Mouse (Mus musculus) urinary bladder, postnatal 10 days (tissue): Measurements from ENCODE around the gene Rragd.
"Not testable (repeated sequence)": the region's sequence is repeated elsewhere in the genome, so short reads cannot be mapped to it uniquely, and the experiment has no call there.

Source experiments
- DNase-seq: peaks from one replicate; pipeline ENCODE4 v3.0.0; 2022; ENCODE audit warnings: low spot score

Rragd gene

GRCm38 (mm10) chr4:32982716-32983175, at the start of gene Rragd:
Gene Rragd (plus strand): TSS chr4:32983037.
- no peak for DNase-seq

GRCm38 (mm10) chr4:32936762-32937341, 46.0 kb upstream of the Rragd start:
- DNase-seq: no peak

GRCm38 (mm10) chr4:32939521-32939920, 43.3 kb upstream of the Rragd start:
- DNase-seq: no peak

GRCm38 (mm10) chr4:32939964-32940363, 42.9 kb upstream of the Rragd start:
- no peak for DNase-seq

- DNase-seq: no peak
Measured at GRCm38 (mm10) chr4:32940984-32941383, 41.9 kb upstream of the Rragd start.

- no peak for DNase-seq
Measured at GRCm38 (mm10) chr4:32947631-32948030, 35.2 kb upstream of the Rragd start.

DNA sequence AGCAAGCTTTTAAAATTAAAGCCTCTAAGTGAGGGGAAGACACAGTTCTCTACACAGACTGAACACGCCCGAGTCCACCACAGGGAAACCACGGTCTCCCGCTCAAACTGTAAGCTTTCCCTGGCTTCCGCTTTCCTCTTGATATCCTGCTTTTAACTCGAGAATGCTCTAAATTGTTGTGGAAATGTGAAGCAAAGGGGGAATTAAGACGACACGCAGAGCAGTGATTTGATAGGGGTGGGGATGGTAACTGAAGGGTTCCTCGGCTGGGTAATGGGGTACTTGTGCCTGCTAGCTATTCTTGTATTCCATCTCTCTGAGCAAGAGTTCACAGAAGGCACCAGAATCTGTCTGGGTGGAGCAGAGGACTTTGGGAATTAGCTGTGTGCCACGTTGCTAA, 34.1 kb upstream of the Rragd start:
- DNase-seq: no peak

DNA sequence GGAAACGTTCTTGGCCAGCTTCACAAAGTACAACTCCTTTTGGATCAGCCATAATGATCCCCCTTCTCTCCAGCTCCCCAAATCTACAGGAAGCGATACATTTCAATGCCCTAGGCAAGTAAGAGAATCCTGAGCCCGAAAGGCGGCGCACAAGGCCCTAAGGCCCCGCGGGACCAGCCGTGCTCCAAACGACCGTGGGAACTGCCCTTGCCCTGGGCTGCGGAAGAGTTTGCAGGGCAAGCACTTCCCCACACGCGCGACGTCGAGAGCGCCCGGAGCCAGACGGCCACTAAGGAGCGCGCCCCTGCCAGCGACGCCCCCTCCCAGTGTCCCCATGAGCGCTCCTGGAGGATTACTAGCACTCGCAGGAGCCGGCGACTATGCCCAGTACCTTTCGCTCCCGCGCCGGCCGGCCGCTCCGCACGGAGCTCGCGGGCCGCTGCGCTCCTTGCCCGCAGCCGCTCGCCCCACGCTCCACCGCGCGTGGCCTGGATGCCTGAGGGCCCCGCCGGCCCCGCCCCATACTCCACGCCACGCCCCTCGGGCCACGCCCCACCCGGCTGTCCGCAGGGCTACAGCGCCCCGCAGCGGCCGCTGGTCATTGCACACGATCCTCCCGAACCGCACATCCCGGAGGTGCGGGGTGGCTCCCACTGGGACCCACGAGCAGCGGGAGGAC, 32.3 kb upstream of the Rragd start, which contains the start of gene Ankrd6:
Ankrd6 (minus strand) TSS at position 486 of the 679 bp plus-strand sequence.
- DNase-seq: peak; percentile 32

DNA sequence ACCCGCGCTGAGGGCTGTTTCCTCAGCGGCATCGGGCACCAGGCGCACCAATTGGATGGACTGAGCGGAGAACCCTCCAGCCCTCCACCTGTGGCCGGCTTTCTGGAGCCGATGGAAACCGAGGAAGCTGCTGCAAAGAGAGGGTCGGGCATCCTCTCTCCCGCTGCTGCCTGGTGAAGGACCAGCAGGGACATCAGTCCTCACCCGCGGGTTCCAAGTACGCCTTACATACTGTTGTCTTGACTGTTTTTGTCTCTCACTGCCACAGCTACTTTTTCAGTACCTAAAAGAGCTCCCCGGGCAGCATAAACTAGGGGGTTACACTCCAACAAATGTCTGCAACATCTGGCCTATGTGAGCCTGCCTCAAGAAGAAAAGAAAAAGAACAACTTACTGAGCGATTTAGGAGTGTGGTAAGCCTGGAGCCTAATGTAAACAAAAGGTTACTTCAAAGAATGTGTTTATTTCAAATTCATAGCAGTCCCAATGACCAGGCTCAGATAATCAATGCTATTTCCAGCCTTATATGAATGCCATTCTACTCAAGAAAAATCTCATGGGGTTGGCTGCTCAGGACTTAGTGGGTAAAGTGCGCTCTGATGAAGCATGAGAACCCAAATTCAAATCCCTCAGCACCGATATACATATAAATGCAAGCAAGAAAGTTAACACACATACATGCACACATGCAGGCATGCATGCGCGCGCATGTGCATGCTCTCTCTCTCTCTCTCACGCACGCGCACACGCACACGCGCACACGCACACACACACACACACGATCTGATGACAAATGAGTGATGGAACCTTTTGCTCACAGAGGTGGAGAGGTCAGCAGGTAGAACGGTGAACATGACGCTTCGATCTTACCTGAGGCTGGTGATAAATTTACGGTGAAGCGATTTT, 31.5 kb upstream of the Rragd start:
- no peak for DNase-seq

DNA sequence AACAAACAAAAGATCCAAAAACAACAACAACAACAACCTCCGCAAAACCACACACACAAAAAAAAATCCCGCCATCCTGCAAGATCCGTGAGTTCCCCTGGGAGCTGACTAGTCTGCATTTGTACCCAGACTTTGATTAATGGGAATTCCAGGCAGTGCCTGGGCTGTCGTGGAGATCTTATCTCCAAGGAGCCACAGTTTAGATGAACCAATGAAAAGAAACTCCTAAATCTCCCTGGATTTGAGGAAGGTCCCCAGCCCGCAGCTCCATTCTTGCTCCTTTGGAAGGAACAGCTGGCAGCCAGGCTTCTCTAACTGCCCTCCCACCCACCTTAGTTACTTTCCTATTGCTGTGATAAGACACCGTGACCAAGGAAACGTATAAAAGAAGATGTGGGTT, 30.2 kb upstream of the Rragd start:
- DNase-seq: no peak

DNA sequence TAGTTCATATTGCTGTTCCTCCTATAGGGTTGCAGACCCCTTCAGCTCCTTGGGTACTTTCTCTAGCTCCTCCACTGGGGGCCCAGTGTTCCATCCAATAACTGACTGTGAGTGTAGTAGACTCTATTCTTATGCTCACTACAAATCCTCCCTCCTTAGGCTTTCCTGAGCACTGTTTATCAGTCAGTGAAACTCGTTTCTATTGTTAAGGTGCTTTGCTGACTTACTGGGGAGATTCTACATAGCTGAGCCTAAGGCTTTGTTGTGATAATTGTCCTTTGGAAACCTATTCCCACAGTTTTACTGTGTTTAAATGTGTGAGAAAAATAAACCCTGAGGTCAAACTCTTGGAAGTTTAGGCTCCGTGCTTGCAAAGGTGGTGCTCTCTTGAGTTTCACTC, 26.4 kb upstream of the Rragd start:
- no peak for DNase-seq

DNA sequence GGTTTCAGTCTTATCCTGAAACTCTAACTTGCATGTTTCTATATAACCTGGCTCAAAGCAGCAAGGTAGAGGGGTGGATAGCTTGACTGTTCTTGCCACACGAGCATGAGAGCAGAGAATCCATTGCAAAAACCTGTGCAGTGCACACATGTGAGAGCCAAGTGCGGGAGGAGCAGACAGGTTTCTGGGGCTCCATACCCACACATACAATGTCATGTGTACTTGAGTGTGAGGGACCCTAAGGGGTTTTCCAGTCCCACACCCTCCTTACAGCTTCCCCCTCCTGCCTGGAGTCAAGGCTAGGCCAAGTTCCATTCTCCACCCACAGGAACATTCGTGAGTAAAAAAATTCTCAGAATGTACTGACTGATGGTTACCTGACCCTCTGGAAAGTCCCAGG, 21.4 kb upstream of the Rragd start:
- DNase-seq: no peak

DNA sequence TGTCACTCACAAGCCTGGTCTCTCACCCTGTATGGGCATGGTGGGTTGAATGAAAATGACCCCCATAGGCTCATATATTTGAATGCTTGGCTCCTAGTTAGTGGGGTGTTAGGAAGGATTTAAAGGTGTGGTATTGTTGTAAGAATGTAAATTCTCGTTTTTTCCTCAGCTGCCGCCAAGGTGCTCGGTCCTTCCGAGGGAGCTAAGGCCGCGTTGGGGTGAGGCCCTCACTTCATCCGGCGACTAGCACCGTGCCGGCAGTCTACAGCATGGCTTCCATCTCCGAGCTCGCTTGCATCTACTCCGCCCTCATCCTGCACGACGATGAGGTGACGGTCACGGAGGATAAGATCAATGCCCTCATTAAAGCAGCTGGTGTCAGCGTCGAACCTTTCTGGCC, 18.2 kb upstream of the Rragd start:
- not testable (repeated sequence) for DNase-seq

GRCm38 (mm10) chr4:32977331-32977730, 5.5 kb upstream of the Rragd start:
- no peak for DNase-seq

DNA sequence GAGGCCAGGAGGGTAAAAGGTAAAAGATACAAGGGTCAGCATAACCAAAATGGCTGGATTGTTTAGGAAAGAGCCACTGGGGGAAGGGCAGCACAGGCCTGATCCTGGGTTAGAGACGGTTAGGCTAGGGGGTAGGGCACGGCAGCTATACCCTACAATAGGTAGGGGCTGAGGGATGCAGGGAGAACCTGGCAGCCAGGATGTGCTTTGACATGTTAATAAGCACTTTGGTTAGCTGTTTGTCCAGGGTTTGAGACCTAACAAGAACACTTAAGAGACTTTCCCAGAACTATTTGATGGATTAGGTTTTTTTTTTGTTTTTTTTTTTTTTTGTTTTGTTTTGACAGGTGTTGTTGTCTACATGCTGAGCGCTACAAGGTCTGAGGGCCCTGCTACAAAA, 2.8 kb upstream of the Rragd start:
- DNase-seq: no peak

DNA sequence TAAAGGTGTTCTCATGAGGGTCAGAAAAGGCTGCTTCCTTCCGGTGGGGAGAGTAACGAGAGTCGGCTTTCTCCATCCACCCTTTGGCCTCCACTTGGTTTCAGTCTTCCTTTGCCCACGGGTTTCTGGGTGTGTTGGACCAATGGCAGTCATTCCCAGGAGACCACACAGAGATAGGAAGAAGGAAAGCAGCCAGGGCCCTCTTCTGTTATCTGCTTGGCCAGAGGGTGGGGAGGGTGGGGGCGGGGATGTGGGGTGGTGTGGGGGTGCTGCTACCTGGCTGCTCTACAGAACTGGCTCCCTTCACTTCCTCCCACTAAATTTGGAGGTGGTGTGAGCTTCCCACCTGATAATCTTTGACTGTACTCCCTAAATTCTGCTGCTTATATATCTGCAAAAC, 1.2 kb upstream of the Rragd start:
- no peak for DNase-seq

DNA sequence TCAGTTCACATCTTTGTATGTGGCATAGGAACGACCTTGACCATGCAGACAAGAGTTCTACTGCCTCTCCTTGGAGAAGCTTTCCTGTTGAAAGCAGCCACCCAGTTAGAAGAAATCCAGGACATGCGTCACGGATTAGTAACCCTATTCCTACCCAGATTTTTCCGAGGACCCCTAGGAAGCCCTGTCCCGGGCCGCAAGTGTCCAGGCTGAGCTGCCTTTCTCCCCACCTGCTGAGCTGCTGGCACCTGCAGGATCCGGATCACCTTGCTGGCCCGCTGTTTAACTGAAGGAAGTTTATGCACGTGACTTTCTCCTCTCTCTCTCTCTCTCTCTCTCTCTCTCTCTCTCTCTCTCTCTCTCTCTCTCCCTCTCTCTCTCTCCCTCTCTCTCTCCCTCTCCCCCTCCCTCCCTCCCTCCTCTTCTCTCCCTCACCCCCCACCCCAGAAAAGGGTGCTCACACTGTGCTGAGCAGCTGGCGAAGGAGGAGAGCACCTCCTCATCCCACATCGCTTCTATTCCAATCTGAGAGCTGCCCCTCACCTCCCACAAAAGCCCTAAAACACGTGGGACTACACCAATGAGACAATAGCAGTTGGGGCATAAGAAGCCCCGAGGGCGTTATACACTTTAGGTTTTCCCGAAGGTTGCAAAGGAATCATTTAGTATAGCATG, 659 bp upstream of the Rragd start:
- DNase-seq: no peak

DNA sequence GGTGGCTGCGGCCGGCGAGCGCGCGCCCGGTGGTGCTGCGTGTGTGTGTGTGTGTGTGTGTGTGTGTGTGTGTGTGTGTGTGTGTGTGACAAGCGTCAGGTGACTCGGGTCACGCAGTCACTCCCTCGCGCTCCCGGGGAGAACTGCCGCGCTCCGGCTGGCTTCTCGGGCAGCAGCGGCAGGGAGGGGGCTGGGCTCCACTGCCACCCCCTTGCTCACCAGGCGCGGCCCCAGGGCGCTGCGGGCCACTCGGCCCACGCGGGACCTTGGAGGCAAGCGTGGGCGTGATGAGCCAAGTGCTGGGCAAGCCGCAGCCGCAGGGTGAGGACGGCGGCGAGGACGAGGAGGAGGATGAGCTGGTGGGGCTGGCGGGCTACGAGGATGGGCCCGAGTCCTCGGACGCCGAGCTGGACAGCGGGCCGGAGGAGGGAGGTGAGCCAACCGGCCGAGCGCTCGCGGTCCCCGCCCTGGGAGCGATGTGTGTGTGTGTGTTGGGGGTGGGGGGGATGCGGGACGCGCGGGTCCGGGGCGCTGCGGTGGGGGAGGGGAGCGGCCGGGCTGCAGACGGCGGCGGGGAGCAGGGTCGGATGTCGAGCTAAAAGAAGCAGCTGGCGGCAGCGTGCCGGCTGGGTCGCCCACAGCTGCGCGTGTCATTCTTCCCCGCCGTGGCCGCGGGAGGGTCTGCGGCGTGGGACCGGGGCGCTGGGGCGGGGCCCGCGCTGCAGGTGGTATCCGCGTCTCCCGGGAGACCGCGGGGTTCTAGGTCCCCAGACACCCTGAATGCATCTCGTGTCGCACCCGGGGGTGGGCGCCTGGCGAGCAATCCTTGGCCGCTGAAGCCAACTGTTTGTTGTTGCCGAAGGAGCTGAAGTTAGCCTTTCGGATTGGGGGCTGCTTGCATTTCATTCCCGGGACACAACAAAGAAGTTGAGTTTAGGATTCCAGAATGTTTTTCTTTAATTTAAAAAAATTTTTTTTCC, 629 bp downstream of the Rragd start:
- DNase-seq: no peak

DNA sequence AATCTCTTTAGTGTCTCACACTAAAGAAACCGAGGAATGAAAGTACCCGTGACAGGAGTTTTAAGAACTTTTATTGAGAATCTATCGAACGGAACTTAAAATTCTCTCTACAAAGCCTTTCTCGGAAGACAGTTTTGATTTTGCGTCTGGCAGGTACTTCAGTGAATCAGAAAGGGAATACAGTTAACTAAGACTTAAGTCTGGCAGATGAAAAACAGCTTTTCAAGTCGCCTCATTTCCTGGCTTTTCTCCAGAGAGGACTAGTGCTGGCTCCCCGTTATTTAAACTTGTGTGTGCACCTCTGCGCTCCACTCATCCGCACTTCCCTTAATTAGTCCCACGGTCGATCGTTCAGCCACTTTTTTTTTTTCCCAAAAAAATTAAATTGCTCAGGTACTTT, 1.4 kb downstream of the Rragd start:
- no peak for DNase-seq

DNA sequence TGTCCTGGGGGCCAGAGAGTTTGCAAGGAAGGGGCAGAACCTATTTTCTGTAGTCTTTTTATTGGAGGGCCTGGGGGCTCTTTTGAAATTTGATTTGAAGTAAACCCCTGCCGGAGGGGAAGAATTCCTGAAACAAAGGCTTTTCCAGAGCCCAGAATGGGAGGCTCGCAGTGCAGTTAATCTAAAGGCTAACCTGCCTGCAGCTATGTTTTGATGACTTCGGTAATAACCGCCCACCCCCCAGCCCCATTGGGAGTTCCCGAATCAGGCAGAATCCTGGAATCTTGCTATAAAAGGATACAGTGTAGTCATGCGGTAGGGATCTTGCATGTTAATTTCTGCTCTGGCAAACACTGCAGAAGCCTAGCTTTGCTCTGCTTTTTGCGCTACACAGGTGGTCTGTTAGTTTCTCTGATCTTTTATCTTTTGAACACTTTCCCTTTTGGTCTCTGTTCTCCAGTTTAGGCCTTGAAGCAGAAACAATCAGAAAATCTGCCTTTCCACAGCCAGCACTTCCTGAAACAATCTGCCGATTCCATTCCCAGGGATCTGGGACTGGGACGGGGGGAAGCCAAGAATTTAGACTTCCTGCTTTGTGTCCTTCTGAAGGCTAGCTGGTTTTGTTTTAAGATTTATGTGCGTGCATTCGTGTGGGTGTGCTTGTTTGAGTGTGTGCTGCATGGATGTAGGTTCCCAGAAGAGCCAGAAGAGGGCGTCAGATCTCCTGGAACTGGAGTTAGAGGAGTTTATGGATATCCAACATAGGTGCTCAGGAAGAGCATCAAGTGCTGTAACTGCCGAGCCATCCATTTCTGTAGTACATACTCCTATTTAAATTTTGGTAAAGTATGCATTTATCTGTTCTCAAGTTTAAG, 2.2 kb downstream of the Rragd start:
- no peak for DNase-seq
